Mouse (Mus musculus): ENCODE results near the gene Rnf38. TPM values are rescaled to one million over a fixed set of nuclear protein-coding genes. Genes with fewer than 3 reads are reported as not detected.
A peak's percentile ranks its signal among the peaks of the same experiment; 100 is the strongest.

The Rnf38 gene
- total RNA-seq (2022) = 10 to 100 TPM; 34.0 to 51.1 (median 40.4) TPM

- no peak for DNase-seq
Observed at GRCm38 (mm10) chr4:44233713-44234003, at the start of gene Rnf38. Gene Rnf38, minus strand, starts transcription at chr4:44233789.

DNA sequence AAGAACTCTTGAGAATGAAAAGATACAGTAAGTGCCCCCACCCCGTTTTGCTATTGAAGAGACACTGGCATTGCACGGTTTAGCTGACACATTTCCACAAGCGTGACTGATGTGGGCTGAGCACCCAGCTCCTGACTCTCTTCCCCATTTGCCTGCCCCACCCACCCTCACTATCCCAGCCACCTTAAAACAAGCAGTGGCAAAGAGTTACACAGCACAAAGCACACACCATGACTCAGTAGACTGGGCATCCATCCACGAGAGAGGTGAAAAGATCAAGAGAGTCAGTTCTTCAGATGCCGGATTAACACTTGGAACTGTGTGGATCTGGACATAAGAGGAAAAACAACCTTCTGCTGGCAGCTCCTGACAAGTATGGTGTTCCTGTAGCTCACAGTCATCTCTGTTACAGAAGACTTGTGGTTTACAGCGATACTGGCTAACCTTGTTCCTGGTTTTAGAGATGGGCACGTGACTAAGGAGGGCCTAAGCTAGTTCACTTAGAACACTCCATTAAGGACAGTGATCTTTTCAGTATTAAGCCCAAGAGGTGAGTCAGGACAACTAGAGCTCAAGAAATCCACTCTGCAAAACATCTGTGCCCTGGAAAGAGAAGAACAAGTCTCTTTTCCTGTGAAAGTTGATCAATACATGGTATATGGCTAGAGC, 48.1 kb upstream of the Rnf38 start:
- DNase-seq = no peak

GRCm38 (mm10) chr4:44271134-44271533, 37.5 kb upstream of the Rnf38 start:
- DNase-seq = no peak

DNA sequence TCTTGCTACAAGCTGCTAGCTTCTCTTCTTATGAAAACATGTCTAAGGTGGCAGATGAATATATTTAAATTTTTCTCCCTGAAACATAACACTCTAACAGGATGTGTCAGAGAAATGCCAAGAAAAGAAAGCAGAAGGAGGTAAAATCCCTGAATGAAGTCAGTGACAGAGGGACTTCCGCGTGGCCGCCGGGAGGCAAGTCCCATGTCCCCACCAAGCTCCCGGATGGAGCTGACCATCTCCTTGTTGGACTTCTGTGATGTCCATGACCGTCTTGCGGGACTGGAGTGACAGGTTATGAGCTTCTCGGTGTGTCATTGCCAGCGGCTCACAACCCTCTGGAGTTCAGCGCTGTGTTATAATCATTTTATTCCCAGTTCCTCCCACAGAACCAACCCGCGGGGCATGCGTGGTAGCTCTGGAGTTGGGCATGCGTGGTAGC, 35.8 kb upstream of the Rnf38 start:
- DNase-seq = no peak

GRCm38 (mm10) chr4:44267437-44267836, 33.8 kb upstream of the Rnf38 start:
- no peak for DNase-seq

- no peak for DNase-seq
Observed at GRCm38 (mm10) chr4:44265500-44265899, 31.9 kb upstream of the Rnf38 start.

DNA sequence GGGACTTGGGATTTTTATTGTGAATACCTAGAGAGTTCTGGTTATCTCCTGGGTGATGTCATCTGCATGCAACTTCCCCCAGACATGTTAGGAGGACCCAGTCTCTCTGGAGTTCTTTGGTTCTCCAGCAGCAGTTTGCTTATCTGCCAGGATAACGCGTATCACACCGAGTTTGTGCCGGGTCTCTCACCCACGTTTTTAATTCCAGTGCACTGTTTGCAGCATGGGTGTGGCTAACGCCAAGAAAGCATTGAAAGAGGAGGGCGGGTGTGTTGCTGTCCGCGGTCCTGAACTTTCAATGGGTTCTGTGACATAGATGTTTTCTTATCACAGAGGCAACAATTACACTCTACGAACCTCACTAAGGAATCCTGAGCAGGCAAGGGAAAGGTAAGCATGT, 26.7 kb upstream of the Rnf38 start:
- peak; percentile 8 for DNase-seq

DNA sequence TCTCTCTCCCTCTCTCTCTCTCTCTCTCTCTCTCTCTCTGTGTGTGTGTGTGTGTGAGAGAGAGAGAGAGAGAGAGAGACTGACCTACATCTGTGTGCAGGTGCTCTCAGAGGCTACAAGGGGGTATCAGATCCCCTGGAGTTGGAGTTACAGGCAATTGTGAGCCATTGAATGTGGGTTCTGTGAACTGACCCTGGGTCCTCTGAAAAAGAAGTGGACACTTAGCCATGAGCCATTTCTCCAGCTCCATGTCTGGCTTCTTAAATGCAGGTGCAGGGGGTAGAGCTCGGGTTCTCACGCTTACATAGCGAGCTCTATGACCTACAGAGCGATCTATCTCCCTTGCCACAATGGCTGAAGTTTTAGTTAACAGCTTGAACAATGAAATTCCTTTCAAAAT, 25.5 kb upstream of the Rnf38 start:
- DNase-seq = no peak

- DNase-seq = no peak
Observed at GRCm38 (mm10) chr4:44254579-44254978, 21.0 kb upstream of the Rnf38 start.

DNA sequence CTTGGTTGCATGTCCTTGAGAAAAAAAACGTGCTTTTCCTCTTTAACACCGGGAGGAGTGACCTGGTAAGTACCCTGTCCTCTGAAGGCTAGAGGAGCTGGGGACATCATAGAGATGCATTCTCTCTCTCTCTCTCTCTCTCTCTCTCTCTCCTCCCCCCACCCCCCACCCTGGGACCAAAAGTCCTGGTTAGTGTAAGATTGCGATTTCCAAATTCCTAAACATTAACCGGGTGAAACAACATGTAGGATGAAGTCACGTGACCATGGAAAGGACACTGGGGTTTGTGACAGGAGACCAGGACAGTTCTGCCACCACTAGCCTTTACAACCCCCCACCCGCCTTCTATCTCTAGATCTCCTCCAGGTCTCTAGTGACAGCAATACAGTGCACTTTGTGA, 19.6 kb upstream of the Rnf38 start:
- DNase-seq = no peak

DNA sequence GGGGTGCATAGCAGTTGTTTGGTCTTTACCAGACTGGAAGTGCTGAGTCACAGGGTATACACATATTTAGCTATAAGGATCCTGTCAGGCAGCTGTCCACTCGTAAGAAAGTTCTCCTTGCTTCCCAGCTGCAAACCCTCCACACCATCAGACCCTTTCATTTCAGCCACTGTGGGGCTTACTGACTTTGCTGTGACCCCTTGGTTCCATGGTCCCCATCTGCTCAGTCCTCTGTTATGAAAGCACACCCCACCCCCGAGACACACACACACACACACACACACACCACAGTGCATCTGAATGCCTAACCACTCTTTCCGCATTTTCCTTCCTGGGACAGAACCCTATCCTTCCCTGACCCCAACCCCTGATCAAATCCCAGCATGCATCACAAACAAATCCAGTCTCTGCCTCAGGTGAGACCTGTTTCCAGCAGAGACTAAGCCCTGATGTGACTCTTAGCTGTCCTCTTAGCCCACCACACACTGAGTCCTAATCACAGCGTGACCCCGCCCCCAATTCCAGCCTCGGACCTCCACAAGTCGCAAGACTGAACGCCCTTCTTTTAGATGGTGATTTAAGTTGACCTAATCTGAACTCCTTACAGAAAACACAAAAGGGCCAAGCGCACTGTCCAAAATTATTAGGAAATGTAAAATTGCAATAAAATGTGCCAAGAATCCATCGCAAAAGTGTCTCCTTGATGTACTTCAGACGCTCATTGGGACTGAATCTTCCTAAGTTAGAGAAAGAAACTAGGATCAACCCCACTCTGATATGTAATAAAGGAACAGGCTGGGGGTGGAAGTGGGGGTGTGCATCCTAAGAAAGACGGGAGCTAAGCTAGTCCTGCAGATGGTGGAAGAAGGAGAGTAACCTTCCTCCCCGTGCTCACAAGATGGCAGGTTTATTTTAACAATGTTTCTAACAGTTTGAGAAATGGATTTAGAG, 18.7 kb upstream of the Rnf38 start:
- no peak for DNase-seq

- DNase-seq = no peak
Observed at GRCm38 (mm10) chr4:44251521-44251920, 17.9 kb upstream of the Rnf38 start.

DNA sequence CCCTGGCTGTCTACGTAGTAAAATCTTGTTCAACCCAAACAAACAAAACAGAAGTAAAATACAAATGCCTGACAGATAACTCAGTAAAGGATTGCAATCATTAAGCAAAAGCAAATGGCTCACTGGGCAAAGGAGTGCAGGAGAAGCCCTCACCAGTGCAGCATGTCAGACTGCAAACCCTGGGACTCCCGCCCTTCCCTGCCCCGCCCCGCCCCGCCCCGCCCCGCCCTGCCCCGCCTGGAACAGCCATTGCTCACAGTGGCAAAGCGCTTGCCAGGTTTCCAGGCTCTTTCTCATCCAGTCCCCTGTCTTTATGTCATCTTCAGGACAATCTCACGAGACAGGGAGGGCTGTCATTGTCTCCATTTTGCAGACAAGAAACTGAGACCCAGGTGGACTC, 16.1 kb upstream of the Rnf38 start:
- no peak for DNase-seq

GRCm38 (mm10) chr4:44247051-44247939, 13.7 kb upstream of the Rnf38 start:
- DNase-seq = no peak

- no peak for DNase-seq
Observed at GRCm38 (mm10) chr4:44246285-44246684, 12.7 kb upstream of the Rnf38 start.

GRCm38 (mm10) chr4:44241638-44242037, 8.0 kb upstream of the Rnf38 start:
- no peak for DNase-seq

DNA sequence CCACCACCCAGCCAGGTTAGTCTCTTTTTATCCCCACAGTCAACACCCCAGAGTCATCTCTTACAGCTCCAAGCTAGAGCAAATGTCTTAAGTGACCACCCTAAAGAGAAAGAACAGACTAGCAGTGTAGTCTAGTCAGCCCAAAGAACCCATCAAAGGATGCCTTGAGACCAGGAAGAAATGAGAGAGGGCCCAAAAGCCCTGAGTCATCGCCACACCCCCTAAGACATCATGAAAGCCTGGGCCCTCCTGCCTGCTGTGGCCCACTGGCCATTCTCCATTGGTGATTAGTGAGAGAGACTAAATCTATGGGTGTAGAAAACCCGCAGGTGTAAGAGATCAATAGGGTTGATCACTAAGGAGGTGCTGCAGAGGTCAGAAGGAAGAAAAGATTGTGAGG, 2.4 kb upstream of the Rnf38 start:
- no peak for DNase-seq

GRCm38 (mm10) chr4:44234004-44234866, 646 bp upstream of the Rnf38 start:
- peak; percentile 89 for DNase-seq

DNA sequence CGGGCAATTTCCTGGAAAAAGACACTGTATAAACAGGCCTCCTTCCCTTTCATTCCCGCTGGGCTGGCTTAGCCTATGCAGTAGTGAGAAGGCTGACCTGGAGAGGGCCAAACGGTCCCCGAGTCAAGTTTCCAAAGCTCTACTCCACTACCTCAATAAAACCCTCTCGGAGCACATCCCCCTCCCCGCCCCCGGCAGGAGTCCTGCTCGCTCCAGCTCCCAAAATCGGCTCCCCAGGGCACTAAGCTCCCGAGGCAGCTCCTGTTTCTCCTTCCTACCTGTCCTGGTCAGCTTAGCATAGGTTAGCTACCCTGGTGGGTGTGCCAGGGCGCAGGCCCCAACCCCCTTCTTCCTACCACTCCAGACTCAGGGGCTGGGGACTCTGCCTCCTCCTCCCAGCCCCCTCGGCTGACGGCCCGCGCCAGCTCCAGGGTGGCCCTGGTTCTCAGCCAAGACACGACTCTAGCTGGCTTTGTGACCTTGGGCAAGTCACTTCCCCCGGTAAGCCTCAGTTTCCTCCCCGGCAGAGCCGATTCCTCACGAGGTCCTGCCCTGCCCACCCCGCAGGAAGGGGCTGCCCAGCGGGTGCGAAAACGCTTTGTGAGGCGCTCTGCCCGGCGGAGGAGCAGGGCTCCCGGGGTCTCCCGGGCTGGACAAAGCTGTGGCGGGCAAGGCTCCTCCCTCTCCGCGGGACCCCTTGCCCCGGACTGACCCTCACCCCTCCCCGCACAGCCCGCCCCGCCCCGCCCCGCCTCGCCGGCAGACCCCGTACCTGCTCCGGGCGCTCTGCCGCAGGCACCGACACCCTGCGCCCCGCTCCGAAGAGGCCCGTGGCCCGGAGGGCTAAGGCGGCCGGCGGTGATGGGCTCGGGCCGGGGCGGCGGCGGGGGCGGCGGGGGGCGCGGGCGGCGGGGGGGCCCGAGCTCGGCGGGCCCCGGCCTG, 547 bp downstream of the Rnf38 start:
- DNase-seq = peak; percentile 38

- DNase-seq = no peak
Observed at GRCm38 (mm10) chr4:44225128-44225527, 8.5 kb downstream of the Rnf38 start.

- DNase-seq = no peak
Observed at GRCm38 (mm10) chr4:44224141-44224540, 9.4 kb downstream of the Rnf38 start.

Measured in adrenal gland, adult 8-10 months (tissue).